Mouse (Mus musculus) megakaryocyte progenitor cell, adult 5-6 weeks (primary cell): Measurements from ENCODE around the gene Spata3. TPM values are rescaled to one million over a fixed set of nuclear protein-coding genes. Genes with fewer than 3 reads are reported as not detected.
A peak's percentile ranks its signal among the peaks of the same experiment; 100 is the strongest.
"Not testable (repeated sequence)": the region's sequence is repeated elsewhere in the genome, so short reads cannot be mapped to it uniquely, and the experiment has no call there.

ENCODE experiments used
- ATAC-seq: replicated peaks from 2 replicates; pipeline ENCODE4 v1.8.0; 2016; ENCODE audit warnings: mild to moderate bottlenecking, moderate TSS enrichment, inconsistent platforms; ENCODE audit not compliant: poor library complexity
- total RNA-seq, 2 experiments: library from RNA; stranded (forward) in 1 of 2; stranded (reverse) in 1 of 2; fragments of 157-497, 149-512 nt in 1 of 2; fragments of 200-1000 nt in 1 of 2; gene quantifications; 2 replicates each; pipeline versions ENCODE4 v1.2.3 to v1.2.4; 2015 to 2017

The Spata3 gene
- total RNA-seq (2015) (not detected in 2 replicates), total RNA-seq (2017) (not detected in 2 replicates)

DNA sequence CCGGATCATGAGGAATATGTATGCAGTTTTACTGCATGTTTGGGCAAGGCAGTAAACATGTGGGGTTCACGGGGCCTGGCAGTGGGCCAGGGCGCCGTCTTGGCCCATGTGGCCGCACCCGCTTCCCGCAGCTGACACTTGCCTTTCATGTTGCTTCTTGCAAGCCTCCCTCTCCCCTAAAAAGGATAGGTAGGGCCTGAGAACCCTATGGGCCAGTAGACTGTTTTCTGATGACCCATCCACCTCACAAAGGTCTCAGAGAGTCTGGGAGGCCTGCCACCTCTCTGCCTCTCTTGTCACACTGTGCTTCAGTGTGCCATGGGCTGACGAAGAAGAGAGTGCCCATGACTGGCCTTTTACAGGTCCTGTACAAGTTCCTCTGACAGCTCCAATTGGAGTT lies at the start of gene Spata3:
Gene Spata3, plus strand, starts transcription at position 301 of the 400 bp plus-strand sequence.
- no peak for ATAC-seq

DNA sequence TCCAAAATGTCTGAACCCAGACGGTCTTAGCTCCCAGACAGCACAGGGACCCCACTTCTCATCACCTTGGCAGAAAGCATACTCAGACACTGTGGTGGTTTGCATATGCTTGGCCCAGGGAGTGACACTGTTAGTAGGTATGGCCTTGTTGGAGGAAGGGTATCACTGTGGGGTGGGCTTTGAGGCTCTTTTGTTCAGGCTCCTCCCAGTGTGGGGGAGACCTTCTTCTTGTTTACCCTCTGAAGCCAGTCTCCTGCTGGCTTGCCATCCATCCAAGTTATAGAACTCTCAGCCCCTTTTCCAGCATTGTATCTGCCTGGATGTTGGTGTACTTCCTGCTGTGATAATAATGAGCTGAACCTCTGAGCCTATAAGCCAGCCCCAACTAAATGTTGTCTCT lies 47.5 kb upstream of the Spata3 start:
- ATAC-seq: no peak

DNA sequence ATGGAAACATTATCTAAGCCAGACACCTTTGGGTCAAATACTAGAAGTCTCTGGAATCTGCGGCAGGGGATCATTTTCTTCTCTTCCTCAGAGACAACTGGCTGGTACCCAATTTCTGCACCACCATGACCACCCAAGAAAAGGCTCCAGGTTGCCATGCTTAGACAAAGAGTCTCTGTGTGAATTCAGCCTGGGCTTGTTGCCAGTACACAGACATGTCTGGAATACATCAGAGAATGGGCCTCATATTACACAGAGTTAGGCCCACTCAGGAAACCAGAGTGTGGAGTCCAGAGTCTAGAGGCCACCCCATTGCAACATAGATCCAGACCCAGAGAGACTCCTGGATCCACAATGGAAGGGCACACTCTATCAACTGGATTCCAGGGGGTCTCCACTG lies 47.1 kb upstream of the Spata3 start:
- ATAC-seq: no peak

DNA sequence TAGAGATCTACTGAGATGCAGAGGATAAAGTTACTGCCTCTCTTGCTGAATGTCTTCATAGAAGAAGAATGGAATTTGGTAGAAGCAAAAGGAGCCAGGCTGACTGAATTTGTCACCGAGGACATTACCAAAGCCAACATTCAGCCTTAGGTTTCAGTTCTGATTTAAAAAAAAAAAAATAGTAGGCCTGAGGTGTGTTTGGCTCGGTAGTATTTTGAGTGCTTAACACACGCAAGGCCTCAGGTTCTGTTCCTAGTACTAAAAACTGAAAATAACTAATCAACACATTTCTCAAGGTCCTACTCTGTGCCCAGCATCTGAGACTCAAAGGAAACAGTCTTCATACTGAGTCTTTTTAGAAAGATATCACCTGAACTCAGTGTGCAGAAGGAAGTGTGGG lies 45.5 kb upstream of the Spata3 start:
- ATAC-seq: no peak

DNA sequence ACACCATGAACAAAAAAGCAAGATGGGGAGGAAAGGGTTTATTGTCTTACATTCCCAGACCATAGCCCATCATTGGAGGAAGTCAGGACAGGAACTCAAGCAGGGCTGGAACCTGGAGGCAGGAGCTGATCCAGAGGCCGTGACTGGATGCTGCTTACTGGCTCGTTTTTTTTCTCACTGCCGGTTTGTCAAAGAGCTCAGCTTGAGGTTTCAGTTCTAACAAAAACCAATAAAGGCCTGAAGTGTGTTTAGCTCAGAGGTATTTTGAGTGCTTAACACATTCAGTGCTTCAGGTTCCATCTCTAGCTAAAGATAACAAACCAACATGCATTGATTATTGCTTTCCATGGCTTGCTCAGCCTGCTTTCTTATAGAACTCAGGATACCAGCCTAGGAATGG lies 44.3 kb upstream of the Spata3 start:
- ATAC-seq: no peak

DNA sequence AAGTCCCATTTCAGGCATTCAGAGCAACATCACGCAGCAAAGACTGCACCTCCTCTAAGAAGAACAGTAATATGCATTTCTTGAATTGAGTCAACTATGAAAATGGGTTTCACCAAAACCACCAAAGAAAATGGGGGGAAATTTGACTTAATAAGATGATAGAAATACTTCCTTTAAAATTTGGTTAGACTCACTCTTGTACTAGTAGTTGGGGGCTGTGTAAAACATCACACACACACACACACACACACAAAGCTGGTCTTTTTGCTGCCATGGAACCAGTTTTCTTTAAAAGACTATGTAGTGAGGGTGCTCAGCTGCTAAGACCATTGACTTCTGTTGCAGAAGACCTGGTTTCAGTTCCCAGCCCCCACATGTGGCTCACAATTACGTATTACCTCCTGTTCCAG lies 43.1 kb upstream of the Spata3 start:
- no peak for ATAC-seq

DNA sequence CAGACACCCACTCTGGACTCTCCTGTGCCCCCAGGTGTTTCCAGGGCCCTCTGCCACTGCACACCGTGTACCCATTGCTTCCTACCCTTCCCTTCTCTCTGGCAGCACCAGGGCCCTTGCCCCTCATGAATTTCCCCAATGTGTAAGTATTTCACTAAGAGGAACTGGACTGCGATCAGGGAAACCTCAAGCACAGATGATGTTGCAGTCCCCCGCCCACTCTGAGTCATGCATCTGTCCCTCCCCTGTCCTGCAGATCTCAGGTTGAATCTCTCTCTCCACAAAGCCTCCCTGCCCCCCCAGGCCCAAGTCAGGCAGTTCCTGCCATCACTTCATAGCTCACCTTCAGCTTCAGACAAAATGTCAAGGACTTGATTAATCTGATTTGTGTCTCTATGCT lies 38.9 kb upstream of the Spata3 start:
- ATAC-seq: peak; percentile 82

DNA sequence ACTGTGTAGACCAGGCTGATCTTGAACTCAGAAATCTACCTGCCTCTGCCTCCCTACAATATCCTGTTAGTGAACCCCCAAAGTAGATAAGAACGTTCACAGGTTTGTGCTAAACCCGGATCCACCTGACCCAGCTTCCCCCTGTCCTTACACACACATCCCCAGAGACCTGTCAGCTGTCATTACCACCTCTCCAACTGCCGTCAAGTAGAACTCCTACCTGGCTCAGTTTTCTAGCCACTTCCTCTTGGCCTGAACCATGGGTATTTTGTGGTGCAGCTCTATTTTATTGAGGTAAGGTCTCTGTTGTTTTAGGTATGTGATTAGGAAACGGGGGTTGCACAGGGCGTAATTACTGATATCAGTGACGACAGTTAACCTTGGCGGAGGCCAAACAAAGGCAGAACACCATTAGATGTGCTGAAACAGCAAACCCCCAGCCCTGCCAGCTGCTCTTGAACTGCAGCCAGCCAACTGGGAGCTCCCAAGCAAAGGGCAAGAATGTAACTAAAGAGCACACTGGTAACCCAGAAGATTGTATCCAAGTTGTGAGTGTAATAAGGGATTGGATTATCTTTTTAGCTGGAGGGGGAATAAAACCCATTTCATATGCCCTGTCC lies 34.8 kb upstream of the Spata3 start:
- peak; percentile 12; the same call in 1 of the 2 replicates for ATAC-seq

DNA sequence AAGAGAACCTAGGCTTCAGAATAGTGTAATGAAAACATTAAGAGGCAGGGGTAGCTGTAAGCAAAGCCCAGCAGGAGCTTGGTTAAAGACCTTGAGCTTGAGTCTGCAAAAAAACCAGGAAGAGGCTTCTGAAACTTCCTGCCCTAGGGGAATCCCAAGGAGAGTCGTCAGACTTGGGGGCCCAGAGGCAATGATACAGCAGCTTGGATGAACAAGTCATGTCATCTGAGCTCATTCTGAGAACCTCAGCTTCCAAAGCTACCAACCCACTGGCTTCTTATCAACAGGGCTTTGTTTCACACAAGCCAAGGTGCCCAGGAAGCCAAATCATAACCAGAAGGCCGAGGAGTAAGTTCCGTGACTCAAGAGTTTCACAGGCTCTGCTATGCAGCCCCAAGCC lies 30.8 kb upstream of the Spata3 start:
- no peak for ATAC-seq

DNA sequence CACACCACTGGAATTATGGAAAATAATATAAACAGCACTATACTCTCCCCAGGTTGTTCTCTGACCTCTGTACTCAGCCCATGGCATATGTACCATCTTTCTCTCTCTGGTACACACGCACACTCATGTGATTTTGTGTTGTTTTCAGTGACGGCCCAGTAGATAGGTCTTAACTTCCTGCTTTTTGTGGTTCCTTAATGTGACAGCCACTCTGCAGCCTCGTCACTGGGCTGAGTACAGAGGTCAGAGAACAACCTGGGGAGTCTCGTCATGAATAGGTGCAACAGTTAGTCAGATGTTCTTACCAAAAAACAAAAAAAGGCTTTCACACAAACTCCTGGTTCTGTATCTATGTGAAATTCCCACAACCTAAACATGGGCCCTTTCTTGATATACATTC lies 28.3 kb upstream of the Spata3 start:
- ATAC-seq: peak; percentile 69

DNA sequence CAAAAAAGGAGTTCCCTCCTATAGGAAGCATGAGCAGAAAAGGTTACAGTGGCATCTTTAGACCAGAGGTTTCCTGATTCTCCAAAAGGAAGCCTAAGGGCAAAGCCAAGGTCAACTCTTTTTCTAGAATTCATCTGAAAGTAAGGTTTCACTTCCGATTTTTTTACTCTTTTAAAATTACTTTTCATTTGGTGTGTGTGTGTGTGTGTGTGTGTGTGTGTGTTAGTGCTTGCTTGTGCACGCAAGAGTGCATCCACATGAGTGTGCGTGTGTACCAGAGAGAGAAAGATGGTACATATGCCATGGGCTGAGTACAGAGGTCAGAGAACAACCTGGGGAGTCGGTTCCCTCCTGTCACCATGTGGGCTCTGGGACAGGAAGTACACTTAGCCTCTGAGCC lies 27.7 kb upstream of the Spata3 start:
- ATAC-seq: not testable (repeated sequence)

DNA sequence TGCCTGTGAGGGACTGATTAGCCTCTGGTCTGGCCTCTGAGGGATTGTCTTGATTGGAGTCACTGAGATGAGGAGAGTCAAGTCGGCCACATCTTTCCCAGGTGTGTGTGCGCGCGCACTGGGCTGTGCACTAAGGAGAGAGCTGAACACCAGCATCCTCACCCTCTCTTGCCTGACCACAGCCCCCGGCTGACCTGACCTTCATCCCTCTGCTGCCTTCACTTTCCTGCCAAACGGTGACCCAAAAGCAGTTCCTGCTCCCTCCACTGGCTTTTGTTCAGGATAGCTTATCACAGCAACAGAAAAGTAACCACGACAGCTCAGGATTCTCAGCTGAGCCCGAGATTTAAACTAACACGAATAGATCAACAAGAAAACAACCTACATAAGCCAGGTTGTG lies 24.4 kb upstream of the Spata3 start:
- no peak for ATAC-seq

DNA sequence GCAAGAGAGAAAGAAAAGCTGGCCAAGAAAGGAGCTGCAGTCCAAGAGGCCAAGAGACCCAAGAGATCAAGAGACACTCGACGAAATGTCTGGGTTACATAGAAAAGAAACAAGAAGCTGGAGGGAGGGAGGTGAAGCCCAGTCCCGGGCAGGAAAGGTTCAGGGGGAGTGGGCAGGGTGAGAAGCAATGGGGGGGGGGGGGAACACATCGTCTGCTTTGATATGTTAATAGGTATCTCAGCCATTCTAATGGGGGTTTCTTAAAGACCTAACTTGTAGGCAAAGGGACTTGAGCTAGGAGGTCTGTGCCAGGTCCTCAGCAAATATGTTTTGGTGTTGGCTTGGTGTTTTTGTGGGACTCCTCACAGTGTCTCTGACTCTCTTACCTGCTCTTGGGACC lies 23.1 kb upstream of the Spata3 start:
- ATAC-seq: no peak

DNA sequence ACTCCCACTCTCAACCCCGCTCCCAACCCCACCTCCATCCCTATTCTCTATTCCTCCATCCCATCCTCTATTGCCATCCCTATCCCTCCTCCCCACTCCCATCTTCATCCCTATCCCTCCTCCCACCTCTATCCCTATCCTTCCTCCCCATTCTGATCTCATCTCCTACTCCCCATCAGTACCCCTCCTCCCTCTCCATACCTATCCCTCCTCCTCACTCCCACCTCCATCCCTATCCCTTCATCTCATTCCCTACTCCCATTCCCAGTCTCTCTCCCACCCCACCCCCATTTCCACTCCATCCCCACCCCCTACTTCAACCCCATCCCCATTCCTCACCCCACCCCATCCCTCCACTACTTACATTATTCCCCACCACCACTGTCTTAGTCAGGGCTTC lies 19.4 kb upstream of the Spata3 start:
- no peak for ATAC-seq

DNA sequence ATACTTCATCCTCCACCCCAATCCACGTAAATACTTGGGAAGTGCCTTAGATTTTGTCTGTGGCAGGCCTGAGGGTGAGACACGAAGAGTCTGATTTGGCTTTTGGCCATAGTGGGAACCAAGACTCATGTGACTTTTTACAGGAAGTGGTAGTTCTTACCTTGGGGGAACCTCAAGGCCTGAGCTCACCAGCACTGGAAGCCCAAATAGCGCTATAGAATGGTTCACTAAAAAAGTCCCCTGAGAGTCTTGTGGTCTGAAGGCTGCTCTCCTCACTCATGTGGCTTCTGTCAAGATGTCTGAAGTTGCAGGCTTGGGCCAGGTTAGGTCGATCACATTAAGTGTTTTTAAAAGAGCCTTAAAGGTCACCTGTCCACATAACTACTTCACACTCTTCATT lies 18.6 kb upstream of the Spata3 start:
- ATAC-seq: peak; percentile 23; the same call in 1 of the 2 replicates

DNA sequence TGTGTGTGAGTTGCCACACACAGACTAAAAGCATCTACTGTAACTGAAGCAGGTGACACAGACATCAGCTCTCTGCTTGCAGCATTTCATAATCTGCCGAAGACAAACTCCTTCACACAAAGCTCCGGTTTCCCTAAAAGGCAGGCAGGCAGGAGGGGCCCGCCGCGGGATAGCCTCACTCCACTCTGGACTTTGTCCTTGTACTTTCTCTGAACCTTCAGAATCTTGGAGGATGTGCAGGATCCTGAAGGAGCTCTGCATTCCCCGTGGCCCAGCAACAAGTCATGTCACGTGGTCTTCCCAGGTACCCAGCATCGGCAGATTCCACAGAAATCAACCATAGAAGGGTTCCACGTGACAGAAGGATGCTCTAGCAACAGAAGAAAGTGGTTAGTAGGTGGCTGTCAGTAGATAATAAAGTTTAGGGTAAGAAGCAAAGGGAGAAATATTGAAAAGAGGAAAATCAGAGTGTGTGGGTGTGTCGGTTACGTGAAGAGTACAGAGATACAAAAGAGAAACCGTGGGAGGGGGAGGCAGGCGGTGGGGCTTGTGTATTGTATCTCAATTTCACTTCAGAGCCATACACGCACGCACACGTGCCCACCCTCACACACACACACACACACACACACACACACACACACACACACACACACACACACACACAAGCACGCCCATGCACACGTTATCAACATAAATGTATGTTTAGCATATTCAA lies 16.6 kb upstream of the Spata3 start:
- ATAC-seq: no peak

DNA sequence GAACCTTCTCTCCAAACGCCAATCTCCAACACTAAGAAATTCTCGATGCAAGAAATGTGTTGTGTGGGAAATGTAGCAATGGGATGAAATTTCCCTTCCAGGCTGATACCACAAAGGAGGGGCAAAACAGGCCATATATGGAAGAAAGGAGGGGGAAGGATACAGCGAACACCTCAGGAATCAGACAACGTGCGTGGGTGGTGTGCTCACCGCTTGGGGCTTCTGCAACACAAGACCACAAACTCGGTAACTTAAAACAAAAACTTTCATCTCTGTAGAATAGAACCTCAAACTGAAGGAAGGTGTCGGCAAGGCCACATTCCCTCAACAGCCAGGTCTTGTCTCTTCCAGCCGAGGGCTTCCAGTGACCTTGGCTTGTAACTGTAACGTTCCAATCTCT lies 11.1 kb upstream of the Spata3 start:
- no peak for ATAC-seq

DNA sequence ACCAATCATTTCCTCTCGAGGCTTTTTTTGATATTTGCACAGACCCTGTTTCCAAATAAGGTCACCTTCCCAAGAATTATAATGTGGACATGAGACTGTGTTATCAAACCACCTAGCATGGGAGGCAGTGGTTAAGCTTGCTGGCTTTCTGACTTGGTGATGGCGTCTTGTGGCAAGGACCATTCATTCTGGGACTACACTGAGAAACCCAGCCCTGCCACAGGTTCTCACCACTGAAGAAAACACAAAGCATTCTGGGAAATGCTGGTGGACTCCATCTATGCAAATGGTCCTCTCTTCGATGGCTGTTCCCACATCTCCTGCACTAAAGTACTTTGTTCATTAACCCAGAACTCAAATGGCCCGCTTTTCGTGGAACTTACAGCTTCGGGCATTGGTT lies 10.6 kb upstream of the Spata3 start:
- ATAC-seq: no peak

DNA sequence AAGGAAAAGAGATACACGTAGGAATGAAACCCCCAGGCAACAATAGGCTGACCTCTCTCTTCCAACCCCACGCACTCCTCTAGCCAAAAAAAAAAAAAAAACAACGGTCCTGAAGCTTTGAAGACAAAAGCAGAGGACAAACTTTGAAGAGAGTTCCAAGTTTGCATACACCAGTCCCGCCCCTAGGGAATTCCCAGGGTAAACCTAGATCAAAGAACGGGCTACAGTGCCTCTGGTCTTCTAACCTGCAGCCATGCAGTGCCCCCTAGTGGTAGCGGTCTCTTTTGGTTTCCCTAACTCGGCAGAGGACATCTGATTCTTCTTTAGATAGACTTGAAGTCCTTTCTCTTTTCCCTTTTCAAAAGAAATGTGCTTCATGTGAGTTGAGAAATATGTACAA lies 8.8 kb upstream of the Spata3 start:
- ATAC-seq: peak; percentile 86

DNA sequence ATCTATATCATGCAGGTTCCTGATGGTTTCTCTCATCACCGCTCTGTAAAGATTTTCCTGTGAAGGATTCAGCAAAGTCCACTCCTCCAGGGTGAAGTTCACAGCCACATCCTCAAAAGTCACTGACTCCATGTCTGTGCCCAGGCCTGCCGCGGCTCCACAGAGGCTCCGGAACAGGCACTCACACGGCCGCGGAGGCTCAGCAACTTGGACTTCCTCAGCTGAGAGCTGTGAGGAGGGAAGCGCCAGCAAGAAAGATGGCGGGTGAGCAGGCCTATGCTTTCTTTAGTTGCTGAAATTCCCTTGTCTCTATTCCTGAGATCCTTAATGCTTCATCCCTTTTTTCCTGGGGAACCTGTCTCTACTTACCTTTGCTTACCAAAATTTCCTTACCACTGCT lies 858 bp upstream of the Spata3 start:
- ATAC-seq: peak; percentile 97

DNA sequence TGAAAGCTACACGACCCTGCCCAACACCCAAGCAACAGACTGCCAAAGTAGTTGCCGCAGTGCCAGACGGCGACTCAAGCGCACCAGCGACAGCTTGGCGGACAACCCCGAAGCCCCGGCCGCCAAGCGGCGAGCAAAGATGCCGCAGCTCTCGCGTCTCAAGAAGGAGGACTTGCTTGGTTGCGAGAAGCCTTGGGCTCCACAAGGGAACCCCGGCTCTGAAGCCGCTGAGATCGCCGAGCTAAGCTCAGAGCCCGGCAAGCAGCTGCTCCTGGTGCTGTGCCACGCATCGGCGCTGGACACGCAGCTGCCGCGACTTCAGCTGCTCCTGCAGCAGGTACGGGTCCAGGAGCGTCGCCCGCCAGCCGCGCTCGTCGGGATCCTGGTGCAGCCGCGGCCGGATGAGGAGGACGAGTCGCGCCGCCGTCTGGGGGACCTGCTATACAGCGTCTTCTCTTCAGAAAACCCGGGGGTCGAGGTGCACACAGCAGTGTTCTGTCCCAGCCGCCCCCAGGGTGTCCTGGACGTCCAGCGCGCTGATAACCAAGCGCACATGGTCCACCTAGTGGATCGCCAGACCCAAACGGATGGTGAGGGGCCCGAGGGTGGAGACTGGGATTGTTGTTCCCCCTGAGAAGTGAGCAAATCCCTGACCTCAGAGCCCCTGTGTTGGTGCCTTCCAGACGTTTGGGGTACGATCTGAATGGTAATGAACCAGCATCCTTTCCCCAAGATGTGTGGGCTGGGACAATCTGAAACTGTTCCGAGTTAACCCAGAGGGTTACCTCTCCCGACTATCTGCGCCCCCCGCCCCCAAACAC lies 1.8 kb downstream of the Spata3 start:
- peak; percentile 66 for ATAC-seq
